Mouse (Mus musculus) kidney, adult 2 months (tissue): ENCODE results near the gene Reep3. TPM values are rescaled to one million over a fixed set of nuclear protein-coding genes. Genes with fewer than 3 reads are reported as not detected.
"Not testable (repeated sequence)": the region's sequence is repeated elsewhere in the genome, so short reads cannot be mapped to it uniquely, and the experiment has no call there.

Experiments used
- DNase-seq: peaks from one replicate; pipeline ENCODE4 v3.0.0; 2021
- H3K27ac ChIP-seq: fragments of 200-500 bp; 2 replicates; pipeline ENCODE4 v1.5.1; 2012; ENCODE audit warnings: low read depth, low read length, control low read depth, inconsistent platforms; ENCODE audit not compliant: insufficient read depth
- H3K27me3 ChIP-seq: fragments of 200-500 bp; replicated peaks from 2 replicates; pipeline ENCODE4 v1.6.1; 2012; ENCODE audit warnings: mild to moderate bottlenecking, moderate library complexity, low read length, inconsistent platforms; ENCODE audit not compliant: control insufficient read depth, insufficient read depth
- H3K36me3 ChIP-seq: fragments of 200-500 bp; 2 replicates; pipeline ENCODE4 v1.6.1; 2012; ENCODE audit warnings: mild to moderate bottlenecking, moderate library complexity, low read length, inconsistent platforms; ENCODE audit not compliant: control insufficient read depth, insufficient read depth
- H3K4me1 ChIP-seq: fragments of 200-500 bp; 2 replicates; pipeline ENCODE4 v1.6.1; 2011; ENCODE audit warnings: low read length; ENCODE audit not compliant: control insufficient read depth, insufficient read depth
- H3K4me3 ChIP-seq: fragments of 200-500 bp; 2 replicates; pipeline ENCODE4 v1.5.1; 2011; ENCODE audit warnings: mild to moderate bottlenecking, low read depth, low read length, control low read depth; ENCODE audit not compliant: insufficient read depth
- CTCF ChIP-seq: fragments of 200-500 bp; conservative IDR thresholded peaks from 2 replicates; pipeline ENCODE4 v1.5.1; 2011; ENCODE audit warnings: low read depth, mild to moderate bottlenecking, control low read depth, low read length, moderate library complexity, mixed read lengths; ENCODE audit not compliant: insufficient read depth, insufficient read length
- POLR2A ChIP-seq: fragments of 200-500 bp; IDR thresholded peaks from one replicate; pipeline ENCODE4 v1.6.1; 2011; ENCODE audit warnings: low read depth, low read length, control low read depth
- WGBS: fragments of 180-500 bp; shearing (Covaris S2); methylation state at CpG from one replicate; pipeline ENCODE4 v1.1.7; 2018; 5-methylcytosine and 5-hydroxymethylcytosine counted together
- polyA plus RNA-seq: library from polyadenylated mRNA; depleted of rRNA; stranded (reverse); fragments of >200 nt; gene quantifications from 2 replicates; pipeline ENCODE4 v1.2.3, GENCODE M21; 2012

Reep3 gene
- polyA plus RNA-seq, 1 experiment: 26.0 TPM

DNA sequence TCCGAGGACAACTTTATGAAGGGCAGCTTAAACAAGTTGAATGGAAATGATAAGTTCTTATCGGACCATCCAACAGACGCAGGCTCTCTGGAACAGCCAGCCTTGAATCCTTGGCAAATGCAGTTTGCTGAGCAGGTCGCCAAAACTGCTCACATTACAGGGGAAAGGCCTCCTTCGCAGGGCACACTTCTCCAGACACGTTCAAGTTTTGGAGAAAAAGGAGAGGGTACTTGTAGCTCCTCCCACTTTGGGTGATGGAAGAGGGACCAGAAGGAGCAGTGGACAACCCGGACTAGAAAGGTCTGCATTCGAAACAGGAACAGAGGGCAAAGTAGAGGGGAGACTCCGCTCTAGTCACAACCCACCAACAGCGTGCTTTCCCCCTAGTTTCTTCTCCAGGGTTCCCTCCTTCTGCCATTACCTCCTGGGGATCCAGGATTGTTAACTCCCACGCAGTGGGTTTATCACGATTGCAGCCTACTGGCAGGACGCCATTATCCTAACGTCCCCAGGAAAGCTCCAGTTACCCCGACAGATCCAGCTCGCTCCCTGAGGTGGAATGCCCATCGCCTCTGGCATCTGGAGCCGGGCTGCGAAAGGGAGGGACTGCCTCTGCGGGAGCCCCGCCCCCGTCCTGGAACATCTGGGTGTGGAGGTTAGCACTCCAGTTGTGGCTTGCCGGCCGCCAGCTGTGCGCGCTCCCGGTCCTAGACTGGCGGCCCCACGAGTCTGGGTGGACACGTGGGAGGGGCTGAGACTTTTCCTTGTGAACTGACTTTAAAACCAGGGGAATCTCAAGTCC is 94.3 kb downstream of the Reep3 start:
- DNase-seq: peak; percentile 91
- TF ChIP-seq POLR2A: peak; percentile 18
- TF ChIP-seq CTCF: no peak

DNA sequence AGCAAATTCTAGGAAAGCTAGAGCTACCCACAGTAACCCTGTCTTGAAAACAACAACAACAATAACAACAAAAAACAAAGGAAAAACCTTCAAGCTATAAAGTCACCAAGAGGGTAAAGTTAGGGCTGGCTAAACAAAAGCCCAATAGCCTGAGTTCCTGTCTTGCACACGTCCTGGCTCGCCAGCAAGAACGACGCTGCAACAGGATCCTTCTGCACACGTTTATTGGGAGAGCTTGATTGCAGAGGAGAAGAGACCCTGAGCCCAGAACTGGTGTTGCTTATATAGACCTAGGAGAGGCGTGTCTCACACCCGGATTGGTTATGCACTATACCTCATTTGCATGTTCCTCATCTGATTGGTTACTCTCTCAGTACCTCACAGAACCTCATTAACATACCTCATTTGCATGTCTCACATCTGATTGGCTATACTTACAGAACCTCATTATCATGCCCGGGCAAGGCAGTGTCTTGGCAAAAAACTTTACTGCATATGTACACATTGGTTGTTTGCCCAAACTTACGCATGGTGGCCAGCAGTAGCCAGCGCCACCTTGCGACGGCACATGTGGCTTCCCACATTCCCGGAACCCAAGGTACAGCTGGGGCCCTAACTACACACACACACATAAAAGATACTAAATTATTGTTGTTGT is 95.7 kb downstream of the Reep3 start:
- 92% methylated on average over 13 of the region's 13 CpGs for WGBS
- H3K4me3 ChIP-seq: not testable (repeated sequence)

More for the DNA sequence above, 94.3 kb downstream of the Reep3 start:
- no peaks in the 10 kb centered on the region for H3K27me3 ChIP-seq
- peaks cover 11% of the 10 kb centered on the region for H3K4me1 ChIP-seq
- WGBS: 18% methylated on average over 29 of the region's 30 CpGs
- H3K36me3 ChIP-seq: no peaks in the 10 kb centered on the region
- peak overlapping the region; percentile 35 for H3K4me3 ChIP-seq
- peak overlapping the region; percentile 76 for H3K27ac ChIP-seq

GRCm38 (mm10) chr10:67000136-67000535 is 96.6 kb downstream of the Reep3 start:
- H3K4me3 ChIP-seq: no peak overlapping the region
- DNase-seq: no peak
- TF ChIP-seq CTCF (no peak), POLR2A (no peak)
- H3K27ac ChIP-seq: no peak overlapping the region
- WGBS: 82% methylated on average over 5 of the region's 5 CpGs
- no peaks in the 10 kb centered on the region for H3K36me3 ChIP-seq
- H3K27me3 ChIP-seq: no peaks in the 10 kb centered on the region
- peaks cover 11% of the 10 kb centered on the region for H3K4me1 ChIP-seq

More for the DNA sequence above, 95.7 kb downstream of the Reep3 start:
- not testable (repeated sequence) for H3K27me3 ChIP-seq, H3K27ac ChIP-seq, DNase-seq, H3K36me3 ChIP-seq
- H3K4me1 ChIP-seq: peaks cover 11% of the 10 kb centered on the region

- no peaks in the 10 kb centered on the region for H3K36me3 ChIP-seq
- WGBS: 93% methylated on average over 7 of the region's 7 CpGs
- no peak for DNase-seq
- H3K4me1 ChIP-seq: peaks cover 9% of the 10 kb centered on the region
- no peak overlapping the region for H3K4me3 ChIP-seq
- no peaks in the 10 kb centered on the region for H3K27me3 ChIP-seq
- no peak overlapping the region for H3K27ac ChIP-seq
- no peak for TF ChIP-seq POLR2A
- no peak for TF ChIP-seq CTCF
Observed at GRCm38 (mm10) chr10:66998770-66999169, 98.0 kb downstream of the Reep3 start.

DNA sequence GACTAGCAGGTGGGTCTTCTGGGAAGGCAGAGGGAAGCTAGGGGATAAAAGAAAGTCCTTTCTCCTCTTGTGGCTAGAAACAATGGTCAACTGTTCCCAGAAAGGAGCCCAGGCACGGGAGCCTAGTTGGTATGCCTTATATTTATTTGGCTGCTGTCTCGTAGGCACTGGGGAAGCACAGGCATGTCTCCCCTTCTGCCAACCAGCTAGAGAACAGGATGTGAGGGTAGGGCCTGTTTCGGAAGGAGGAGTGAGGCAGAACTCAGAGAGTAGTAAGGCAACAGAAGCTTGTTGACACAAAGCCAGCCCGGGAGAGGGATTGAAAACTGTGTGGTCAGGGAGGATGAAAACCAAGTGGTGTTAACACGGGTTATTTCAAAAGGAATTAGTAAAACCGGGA is 101.6 kb downstream of the Reep3 start:
- H3K27me3 ChIP-seq: no peaks in the 10 kb centered on the region
- no peaks in the 10 kb centered on the region for H3K36me3 ChIP-seq
- TF ChIP-seq POLR2A: no peak
- no peak for TF ChIP-seq CTCF
- H3K27ac ChIP-seq: no peak overlapping the region
- no peak for DNase-seq
- 58% methylated on average over 6 of the region's 6 CpGs for WGBS
- H3K4me1 ChIP-seq: no peaks in the 10 kb centered on the region
- H3K4me3 ChIP-seq: no peak overlapping the region

GRCm38 (mm10) chr10:66994469-66994868 is 102.3 kb downstream of the Reep3 start:
- no peak for DNase-seq
- Histone ChIP-seq H3K27ac (no peak overlapping the region), H3K27me3 (no peaks in the 10 kb centered on the region), H3K36me3 (no peaks in the 10 kb centered on the region), H3K4me1 (no peaks in the 10 kb centered on the region), H3K4me3 (no peak overlapping the region)
- no peak for TF ChIP-seq CTCF
- TF ChIP-seq POLR2A: no peak
- 76% methylated on average over 5 of the region's 5 CpGs for WGBS

DNA sequence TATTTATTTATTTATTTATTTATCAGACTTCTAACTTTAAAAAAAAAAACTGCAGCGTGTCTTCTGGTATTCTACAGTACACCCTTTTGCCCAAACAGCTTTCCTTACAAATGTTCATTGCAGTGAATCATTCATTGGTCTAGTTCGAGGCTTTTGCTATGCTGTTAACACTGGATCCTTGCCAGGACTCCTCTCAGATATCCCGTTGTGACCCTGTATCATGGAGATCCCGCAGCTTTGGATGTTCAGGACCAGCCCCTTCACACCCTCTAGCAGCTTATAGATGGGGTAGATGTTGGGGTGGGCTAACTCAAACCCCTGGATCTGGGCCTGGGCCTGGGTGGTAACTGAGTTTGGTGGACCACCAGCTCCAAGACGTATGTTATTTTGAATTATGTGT is 104.2 kb downstream of the Reep3 start:
- WGBS: 65% methylated on average over 5 of the region's 5 CpGs
- Histone ChIP-seq H3K27me3 (no peaks in the 10 kb centered on the region), H3K27ac (no peak overlapping the region), H3K4me3 (no peak overlapping the region), H3K36me3 (no peaks in the 10 kb centered on the region), H3K4me1 (no peaks in the 10 kb centered on the region)
- no peak for DNase-seq
- no peak for TF ChIP-seq POLR2A
- TF ChIP-seq CTCF: no peak
